Mouse (Mus musculus) embryonic facial prominence, embryonic 14.5 days (tissue): ENCODE data around the gene Gm128. TPM values are rescaled to one million over a fixed set of nuclear protein-coding genes. Genes with fewer than 3 reads are reported as not detected.

Source experiments
- ATAC-seq: fragments of 200-750 bp; cut with Nextera tagmentation; 2 replicates; pipeline ENCODE4 v1.8.0; 2017; ENCODE audit warnings: low read depth, moderate number of reproducible peaks, moderate TSS enrichment
- DNase-seq: peaks from one replicate; pipeline ENCODE4 v3.0.0-alpha.2; 2015; ENCODE audit warnings: low spot score
- H3K27ac ChIP-seq: fragments of 300-500 bp; sonication (generic); replicated peaks from 2 replicates; pipeline ENCODE4 v1.5.1; 2014; ENCODE audit warnings: low read depth, mild to moderate bottlenecking, low read length, moderate library complexity
- H3K27me3 ChIP-seq: fragments of 300-500 bp; sonication (generic); replicated peaks from 2 replicates; pipeline ENCODE4 v1.6.1; 2014; ENCODE audit warnings: low read length; ENCODE audit not compliant: control insufficient read depth, insufficient read depth
- H3K36me3 ChIP-seq: fragments of 300-500 bp; sonication (generic); 2 replicates; pipeline ENCODE4 v1.6.1; 2014; ENCODE audit warnings: low read length, mixed read lengths; ENCODE audit not compliant: control insufficient read depth, insufficient read depth
- H3K4me1 ChIP-seq: fragments of 300-500 bp; sonication (generic); 2 replicates; pipeline ENCODE4 v1.6.1; 2014; ENCODE audit warnings: antibody characterized with exemption, low read length; ENCODE audit not compliant: control insufficient read depth, insufficient read depth
- H3K4me2 ChIP-seq: fragments of 300-500 bp; sonication (generic); 2 replicates; pipeline ENCODE4 v1.6.1; 2014; ENCODE audit warnings: low read depth, mild to moderate bottlenecking, low read length, moderate library complexity, mixed read lengths
- H3K4me3 ChIP-seq: fragments of 300-500 bp; sonication (generic); 2 replicates; pipeline ENCODE4 v1.5.1; 2014; ENCODE audit warnings: low read depth, mild to moderate bottlenecking, low read length
- H3K9ac ChIP-seq: fragments of 300-500 bp; sonication (generic); 2 replicates; pipeline ENCODE4 v1.6.1; 2014; ENCODE audit warnings: low read depth, mild to moderate bottlenecking, low read length, moderate library complexity, mixed read lengths
- H3K9me3 ChIP-seq: fragments of 300-500 bp; sonication (generic); 2 replicates; pipeline ENCODE4 v1.6.1; 2016; ENCODE audit warnings: low read length; ENCODE audit not compliant: control insufficient read depth
- WGBS: fragments of 180-500 bp; shearing (Covaris S2); extraction: QIAGEN DNeasy Blood & Tissue Kit; methylation state at CpG from one replicate; pipeline ENCODE4 v1.1.7; 2014; 5-methylcytosine and 5-hydroxymethylcytosine counted together
- polyA plus RNA-seq: library from polyadenylated mRNA; unstranded; fragments of >200 nt; fragmentation: Nextera tagmentation; extraction: Ambion mirVana; gene quantifications from 2 replicates; pipeline ENCODE4 v1.2.1, GENCODE M21; 2014

Gene Gm128
- polyA plus RNA-seq, 1 experiment from 2014 or later: 0.38 TPM

DNA sequence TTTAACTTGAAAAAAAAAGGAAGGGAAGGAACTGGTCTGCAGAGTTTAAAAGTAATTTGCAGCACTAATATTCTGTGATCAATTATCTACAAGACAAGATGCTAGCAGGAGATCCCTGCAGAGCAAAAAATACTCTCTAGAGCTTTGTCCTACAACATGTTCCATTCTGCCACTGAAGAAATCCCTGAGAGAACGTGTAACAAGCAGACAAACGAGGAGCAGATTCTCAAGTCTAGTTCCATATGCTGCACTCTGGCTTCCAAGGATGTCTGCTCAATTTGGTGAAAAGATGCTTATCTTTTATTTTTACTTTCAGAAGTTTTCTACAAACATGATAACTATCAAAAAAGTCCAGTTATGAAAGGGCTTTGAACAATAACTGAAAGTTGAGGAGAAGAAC lies 40.8 kb downstream of the Gm128 start:
- no peaks in the 10 kb centered on the region for H3K9me3 ChIP-seq
- no peak overlapping the region for H3K4me2 ChIP-seq
- peak; percentile 17 for DNase-seq
- peaks cover 99% of the 10 kb centered on the region for H3K36me3 ChIP-seq
- H3K27me3 ChIP-seq: no peaks in the 10 kb centered on the region
- WGBS: 43% methylated on average over 2 of the region's 2 CpGs
- H3K4me3 ChIP-seq: no peak overlapping the region
- H3K27ac ChIP-seq: peak overlapping the region; percentile 39
- no peaks in the 10 kb centered on the region for H3K4me1 ChIP-seq
- H3K9ac ChIP-seq: no peak overlapping the region
- ATAC-seq: no peak

DNA sequence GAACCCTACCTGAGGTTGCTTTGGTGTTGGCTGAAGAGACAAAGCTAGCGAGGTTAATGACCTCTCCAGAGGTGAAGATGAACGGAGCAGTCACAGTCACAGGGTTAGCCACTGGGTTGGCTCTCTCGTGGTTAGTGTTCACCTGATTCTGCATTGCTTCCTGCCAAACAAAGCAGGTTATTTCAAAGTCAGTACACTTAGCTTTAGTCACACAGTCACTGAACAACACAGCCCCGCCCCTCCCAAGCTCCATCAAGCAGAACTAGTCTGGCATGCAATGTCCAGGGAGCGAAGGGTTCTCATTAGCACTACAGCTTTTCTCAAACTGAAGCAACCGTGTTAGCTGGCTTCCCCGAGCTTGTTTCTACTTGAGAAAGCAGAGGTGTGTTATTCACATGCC lies 41.3 kb downstream of the Gm128 start:
- H3K27ac ChIP-seq: peak overlapping the region; percentile 39; the same call in 1 of the 2 replicates
- WGBS: 75% methylated on average over 7 of the region's 7 CpGs
- no peaks in the 10 kb centered on the region for H3K4me1 ChIP-seq
- no peak overlapping the region for H3K4me3 ChIP-seq
- no peak overlapping the region for H3K9ac ChIP-seq
- H3K27me3 ChIP-seq: no peaks in the 10 kb centered on the region
- H3K9me3 ChIP-seq: no peaks in the 10 kb centered on the region
- no peak overlapping the region for H3K4me2 ChIP-seq
- DNase-seq (peak; percentile 44), ATAC-seq (no peak)
- peaks cover 99% of the 10 kb centered on the region for H3K36me3 ChIP-seq

DNA sequence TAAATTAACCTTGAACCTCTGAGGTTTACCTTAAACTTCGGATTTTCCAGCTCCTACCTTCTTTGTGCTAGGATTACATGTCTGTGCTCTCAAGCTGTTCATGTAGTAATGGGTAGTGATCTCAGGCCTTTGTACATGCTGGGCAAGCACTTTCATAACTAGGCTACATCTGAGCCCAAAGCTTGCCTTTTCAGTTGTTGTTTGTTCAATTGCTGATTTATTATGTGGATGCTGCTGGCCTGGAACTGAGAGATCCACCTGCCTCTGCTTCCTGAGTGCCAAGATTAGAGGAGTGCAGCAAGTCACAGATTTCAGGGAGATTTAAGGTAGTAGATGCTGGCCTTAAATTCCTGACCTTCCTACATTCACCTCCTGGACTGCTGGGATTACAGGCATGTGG lies 42.3 kb downstream of the Gm128 start:
- Histone ChIP-seq H3K27me3 (no peaks in the 10 kb centered on the region), H3K27ac (no peak overlapping the region), H3K9ac (0 out of 2 replicates have a peak overlapping the region, but pooled peaks have one; percentile 37), H3K9me3 (no peaks in the 10 kb centered on the region), H3K4me2 (no peak overlapping the region), H3K4me3 (no peak overlapping the region), H3K4me1 (no peaks in the 10 kb centered on the region), H3K36me3 (peaks cover 98% of the 10 kb centered on the region)
- WGBS: 77% methylated on average over 1 of the region's 1 CpGs
- no peak for ATAC-seq
- DNase-seq: no peak

DNA sequence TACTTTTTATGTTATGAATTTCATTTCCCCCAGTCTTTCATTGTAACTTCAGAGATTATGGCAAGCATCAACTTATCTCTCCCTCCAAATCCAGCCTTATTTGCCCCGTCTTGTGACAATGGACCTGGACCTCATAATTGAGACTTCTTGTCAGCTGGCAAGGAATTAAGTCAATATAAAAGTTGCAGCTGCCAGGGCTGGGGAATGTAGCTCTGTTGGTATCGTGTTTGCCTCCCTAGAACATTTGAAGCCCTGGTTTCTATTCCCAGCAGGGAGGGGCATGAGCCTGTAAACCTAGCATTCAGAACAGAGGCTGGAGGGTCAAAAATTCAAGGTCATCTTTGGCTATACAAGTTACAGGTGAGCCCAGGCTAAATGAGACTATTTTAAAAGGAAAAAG lies 45.6 kb downstream of the Gm128 start:
- Histone ChIP-seq H3K36me3 (peaks cover 83% of the 10 kb centered on the region), H3K4me2 (no peak overlapping the region), H3K4me3 (no peak overlapping the region), H3K27ac (no peak overlapping the region), H3K4me1 (no peaks in the 10 kb centered on the region), H3K9me3 (no peaks in the 10 kb centered on the region), H3K9ac (no peak overlapping the region), H3K27me3 (no peaks in the 10 kb centered on the region)
- WGBS: 83% methylated on average over 2 of the region's 2 CpGs
- ATAC-seq (no peak), DNase-seq (no peak)

DNA sequence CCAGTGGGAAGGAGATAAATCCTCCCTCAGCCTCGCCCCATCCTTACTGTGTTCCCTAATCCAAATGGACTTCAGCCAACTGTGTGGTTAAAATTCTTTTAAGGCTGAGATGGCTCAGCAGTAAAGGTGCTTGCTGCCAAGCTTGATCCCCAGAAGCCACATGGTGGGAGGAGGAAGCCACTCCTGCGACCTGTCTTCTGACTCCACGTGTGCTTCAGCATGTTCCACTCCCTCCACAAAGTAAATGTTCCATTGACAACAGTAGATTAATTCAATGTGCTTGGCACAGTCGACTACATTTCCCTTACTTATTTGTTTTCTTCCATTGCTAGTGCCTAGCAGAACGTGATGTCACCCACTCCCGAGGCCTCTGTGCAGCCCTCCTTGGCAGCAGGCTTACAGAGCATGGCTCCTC lies 46.7 kb downstream of the Gm128 start:
- Histone ChIP-seq H3K4me3 (no peak overlapping the region), H3K9ac (no peak overlapping the region), H3K4me1 (no peaks in the 10 kb centered on the region), H3K27ac (0 out of 2 replicates have a peak overlapping the region, but pooled peaks have one; percentile 41), H3K27me3 (no peaks in the 10 kb centered on the region), H3K4me2 (no peak overlapping the region), H3K36me3 (peaks cover 82% of the 10 kb centered on the region), H3K9me3 (no peaks in the 10 kb centered on the region)
- DNase-seq (peak; percentile 82), ATAC-seq (peak; percentile 53; the same call in 1 of the 2 replicates)
- 57% methylated on average over 6 of the region's 6 CpGs for WGBS

Other genes starting within 250 kb of the Gm128 start
- gene Zfp687, start 226.2 kb downstream of the Gm128 start, polyA plus RNA-seq: 17.3 and 22.0 TPM in 2 replicates
- 234 and 252 TPM in 2 replicates for gene Psmd4, start 199.0 kb downstream of the Gm128 start, polyA plus RNA-seq
- gene Pip5k1a, start 134.7 kb downstream of the Gm128 start, polyA plus RNA-seq: 13.7 and 14.9 TPM in 2 replicates
- 107 and 118 TPM in 2 replicates for gene Vps72, start 130.6 kb downstream of the Gm128 start, polyA plus RNA-seq
- 6.4 and 9.7 TPM in 2 replicates for gene Tmod4, start 117.1 kb downstream of the Gm128 start, polyA plus RNA-seq
- gene Scnm1, start 107.6 kb downstream of the Gm128 start, polyA plus RNA-seq: 58.3 and 62.2 TPM in 2 replicates
- 12.0 and 13.2 TPM in 2 replicates for gene Lysmd1, start 107.5 kb downstream of the Gm128 start, polyA plus RNA-seq
- 5.8 and 6.4 TPM in 2 replicates for gene Tnfaip8l2, start 99.2 kb downstream of the Gm128 start, polyA plus RNA-seq
- gene Sema6c, start 81.1 kb downstream of the Gm128 start, polyA plus RNA-seq: 14.4 and 16.6 TPM in 2 replicates
- 7.8 and 8.0 TPM in 2 replicates for gene Gabpb2, start 23.7 kb downstream of the Gm128 start, polyA plus RNA-seq
- gene Cdc42se1, start 12.9 kb downstream of the Gm128 start, polyA plus RNA-seq: 111 and 125 TPM in 2 replicates
- gene Mllt11, start 9.4 kb downstream of the Gm128 start, polyA plus RNA-seq: 36.9 and 37.2 TPM in 2 replicates
- 6.1 and 6.9 TPM in 2 replicates for gene Bnipl, start 9.6 kb upstream of the Gm128 start, polyA plus RNA-seq
- 37.7 and 44.9 TPM in 2 replicates for gene Mindy1, start 39.7 kb upstream of the Gm128 start, polyA plus RNA-seq
- 24.2 and 24.4 TPM in 2 replicates for gene Prune1, start 40.5 kb upstream of the Gm128 start, polyA plus RNA-seq
- 2.8 TPM in 2 replicates for gene Anxa9, start 65.6 kb upstream of the Gm128 start, polyA plus RNA-seq
- gene Cers2, start 73.2 kb upstream of the Gm128 start, polyA plus RNA-seq: 133 and 134 TPM in 2 replicates
- gene Setdb1, start 115.6 kb upstream of the Gm128 start, polyA plus RNA-seq: 39.3 and 44.2 TPM in 2 replicates
- 0.30 TPM in 1 of 2 replicates, not detected in the other for gene 4930558C23Rik, start 161.2 kb upstream of the Gm128 start, polyA plus RNA-seq
- 32.5 and 38.1 TPM in 2 replicates for gene Arnt, start 192.8 kb upstream of the Gm128 start, polyA plus RNA-seq